Mouse (Mus musculus) embryonic facial prominence, embryonic 14.5 days (tissue): ENCODE results near the gene Fuz. TPM values are rescaled to one million over a fixed set of nuclear protein-coding genes. Genes with fewer than 3 reads are reported as not detected.

ENCODE experiments used
- microRNA counts: library from miRNA; unstranded; fragments of <30 nt; microRNA quantifications from one replicate; lab custom pipeline; 2017
- microRNA-seq: library from miRNA; unstranded; fragments of <30 nt; microRNA quantifications from one replicate; pipeline ENCODE4, GENCODE M21; 2016; ENCODE audit warnings: borderline number of aligned reads
- polyA plus RNA-seq: library from polyadenylated mRNA; unstranded; fragments of >200 nt; fragmentation: Nextera tagmentation; extraction: Ambion mirVana; gene quantifications from 2 replicates; pipeline ENCODE4 v1.2.1, GENCODE M21; 2014

The Fuz gene
- polyA plus RNA-seq, 1 experiment from 2014 or later, result 16.9 TPM

MicroRNA genes within 50 kb of the gene (microRNA counts, 519-probe panel; counts per million panel counts)
- 19.3 counts per million for microRNA mmu-miR-707 (lab: Ali Mortazavi, UCI)

Small RNA genes lying within 50 kb of the gene (microRNA-seq; reads per million reads assigned to microRNA genes)
- not detected for gene Mir707

Other genes starting within 250 kb of the Fuz start
- 13.6 and 13.8 TPM in 2 replicates for gene Myh14, start 225.2 kb upstream of the Fuz start, polyA plus RNA-seq
- not detected in 2 replicates for gene Izumo2, start 187.3 kb upstream of the Fuz start, polyA plus RNA-seq
- gene Vrk3, start 147.7 kb upstream of the Fuz start, polyA plus RNA-seq, result 24.8 and 29.3 TPM in 2 replicates
- 1.1 and 1.7 TPM in 2 replicates for gene Zfp473, start 145.0 kb upstream of the Fuz start, polyA plus RNA-seq
- gene Nup62, start 80.0 kb upstream of the Fuz start, polyA plus RNA-seq, result 47.0 and 51.1 TPM in 2 replicates
- gene Il4i1, start 79.7 kb upstream of the Fuz start, polyA plus RNA-seq, result 0.78 and 1.4 TPM in 2 replicates
- gene Atf5, start 79.4 kb upstream of the Fuz start, polyA plus RNA-seq, result 6.8 and 6.9 TPM in 2 replicates
- gene Akt1s1, start 47.1 kb upstream of the Fuz start, polyA plus RNA-seq, result 69.0 and 78.6 TPM in 2 replicates
- 66.9 and 82.7 TPM in 2 replicates for gene Tbc1d17, start 47.0 kb upstream of the Fuz start, polyA plus RNA-seq
- 23.4 and 27.7 TPM in 2 replicates for gene Pnkp, start 38.9 kb upstream of the Fuz start, polyA plus RNA-seq
- gene Ptov1, start 26.3 kb upstream of the Fuz start, polyA plus RNA-seq, result 398 and 442 TPM in 2 replicates
- gene Med25, start 3.4 kb upstream of the Fuz start, polyA plus RNA-seq, result 62.5 and 64.2 TPM in 2 replicates
- gene Ap2a1, start 33.4 kb downstream of the Fuz start, polyA plus RNA-seq, result 73.5 and 79.8 TPM in 2 replicates
- gene Tsks, start 47.1 kb downstream of the Fuz start, polyA plus RNA-seq, result 0.30 TPM in 1 of 2 replicates, not detected in the other
- 22.4 and 31.1 TPM in 2 replicates for gene Cpt1c, start 78.8 kb downstream of the Fuz start, polyA plus RNA-seq
- gene Prmt1, start 90.5 kb downstream of the Fuz start, polyA plus RNA-seq, result 173 and 178 TPM in 2 replicates
- 77.7 and 84.6 TPM in 2 replicates for gene Irf3, start 101.6 kb downstream of the Fuz start, polyA plus RNA-seq
- 43.2 and 48.6 TPM in 2 replicates for gene Bcl2l12, start 102.6 kb downstream of the Fuz start, polyA plus RNA-seq
- gene Scaf1, start 120.3 kb downstream of the Fuz start, polyA plus RNA-seq, result 43.7 and 47.5 TPM in 2 replicates
- 50.5 and 52.3 TPM in 2 replicates for gene Rras, start 121.9 kb downstream of the Fuz start, polyA plus RNA-seq
- gene Prr12, start 156.8 kb downstream of the Fuz start, polyA plus RNA-seq, result 12.8 and 13.7 TPM in 2 replicates
- 59.1 and 63.3 TPM in 2 replicates for gene Nosip, start 166.3 kb downstream of the Fuz start, polyA plus RNA-seq
- 20.9 and 22.2 TPM in 2 replicates for gene Prrg2, start 166.6 kb downstream of the Fuz start, polyA plus RNA-seq
- gene Rcn3, start 196.1 kb downstream of the Fuz start, polyA plus RNA-seq, result 587 and 592 TPM in 2 replicates
- gene Fcgrt, start 207.8 kb downstream of the Fuz start, polyA plus RNA-seq, result 120 and 129 TPM in 2 replicates
- 1,575 and 1,608 TPM in 2 replicates for gene Rps11, start 228.4 kb downstream of the Fuz start, polyA plus RNA-seq
- 1,594 and 1,619 TPM in 2 replicates for gene Rpl13a, start 232.7 kb downstream of the Fuz start, polyA plus RNA-seq
- gene Gm45713, start 240.2 kb downstream of the Fuz start, polyA plus RNA-seq, result 0.47 and 0.61 TPM in 2 replicates
- 2.3 TPM in 2 replicates for gene Flt3l, start 240.4 kb downstream of the Fuz start, polyA plus RNA-seq